Mouse (Mus musculus): ENCODE measurements at regions not wholly inside any gene's neighbourhood (a gene's known extent, or its start where the extent isn't known, plus 50 kb on each side); places are given as distances from the start of the nearest gene placed in this dataset.

DNA sequence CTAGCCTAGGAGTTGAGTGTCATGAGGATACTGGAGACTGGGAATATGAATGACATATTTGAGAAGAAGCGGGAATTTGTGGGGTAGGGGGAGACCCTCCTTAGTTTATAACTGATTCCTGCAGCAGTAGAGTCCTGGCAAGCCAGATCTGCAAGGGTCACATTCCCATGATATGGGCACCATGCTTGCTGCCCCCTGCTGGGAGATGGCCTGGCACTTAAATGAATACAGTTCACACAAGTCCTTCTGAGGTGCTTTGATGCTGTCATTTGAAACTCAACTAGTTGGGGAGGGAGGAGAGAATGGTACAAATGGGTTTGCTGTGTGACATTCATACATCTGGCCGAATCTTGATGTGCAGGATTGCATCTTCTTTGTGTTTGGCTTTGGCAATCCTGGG, 556.4 kb downstream of the Ebf1 start:
- intact Hi-C loops (cut with DNase I) = no loop called here
- no peak for DNase-seq (ENCODE audit: low spot score in 2 of 2)

DNA sequence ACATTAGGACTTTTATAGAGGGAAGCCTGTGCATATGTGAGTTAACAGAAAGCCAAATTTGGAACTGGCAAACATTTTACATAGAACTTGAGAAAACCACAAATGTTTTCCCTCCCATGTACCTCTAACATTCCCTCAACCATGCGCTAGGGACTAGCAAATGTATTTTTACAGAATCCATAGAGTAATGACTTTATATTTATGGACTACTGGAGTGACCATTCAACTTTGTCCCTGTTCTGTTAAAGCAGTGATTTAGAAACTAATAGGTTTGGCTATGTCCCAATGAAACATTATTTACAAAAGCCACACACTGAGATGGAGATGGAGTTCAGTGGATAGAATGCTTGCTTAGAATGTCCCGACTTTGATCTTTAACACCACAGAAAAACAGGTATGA, 557.0 kb downstream of the Ebf1 start:
- intact Hi-C loops (cut with DNase I) = no loop called here
- no peak for DNase-seq (ENCODE audit: low spot score in 2 of 2)

DNA sequence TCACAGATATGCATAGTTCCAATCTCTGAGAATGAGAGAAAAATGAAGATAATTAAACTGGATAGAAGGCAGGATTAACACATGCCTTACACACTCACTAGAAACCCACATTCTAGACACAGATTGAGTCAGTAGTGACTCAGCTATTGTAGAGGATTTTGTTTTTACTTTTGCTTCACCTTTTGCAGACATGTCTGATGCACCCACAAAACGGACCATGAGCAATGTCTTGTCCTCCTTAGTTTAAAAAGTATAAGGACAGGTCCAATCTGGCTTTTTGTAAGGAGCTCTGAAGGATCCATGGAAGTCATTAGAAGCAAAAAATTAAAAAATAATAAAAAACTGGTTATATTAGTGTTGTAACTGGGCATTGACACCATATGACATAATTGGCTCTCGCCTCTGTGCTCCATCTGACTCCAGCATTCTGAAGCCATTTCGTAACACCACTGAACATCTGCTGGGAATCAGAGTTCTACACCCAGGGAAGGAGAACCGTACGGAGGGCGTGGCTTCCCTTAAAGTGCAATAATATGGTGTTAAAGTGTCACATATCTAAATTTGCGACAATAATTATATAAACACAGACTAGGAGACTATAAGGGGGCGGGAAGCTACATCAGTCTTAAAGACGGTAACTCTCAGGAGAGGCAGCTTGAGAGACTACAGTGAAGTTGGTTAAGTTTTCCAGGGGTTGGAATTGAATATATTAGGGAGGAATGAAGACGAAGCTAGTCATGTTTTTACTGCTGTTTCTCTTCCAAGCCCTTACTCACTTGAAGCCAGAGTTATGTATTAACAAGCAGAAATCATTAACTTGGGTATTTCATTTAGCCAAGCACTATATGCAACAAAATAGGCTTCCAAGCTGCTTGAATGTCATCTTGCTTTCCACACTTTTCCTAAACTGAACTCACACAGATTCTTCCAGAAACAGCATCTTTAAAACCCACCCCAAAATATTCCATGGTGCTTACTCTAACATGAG, 558.0 kb downstream of the Ebf1 start:
- no peak for DNase-seq (ENCODE audit: low spot score in 2 of 2)
- intact Hi-C loops (cut with DNase I) = no loop called here

DNA sequence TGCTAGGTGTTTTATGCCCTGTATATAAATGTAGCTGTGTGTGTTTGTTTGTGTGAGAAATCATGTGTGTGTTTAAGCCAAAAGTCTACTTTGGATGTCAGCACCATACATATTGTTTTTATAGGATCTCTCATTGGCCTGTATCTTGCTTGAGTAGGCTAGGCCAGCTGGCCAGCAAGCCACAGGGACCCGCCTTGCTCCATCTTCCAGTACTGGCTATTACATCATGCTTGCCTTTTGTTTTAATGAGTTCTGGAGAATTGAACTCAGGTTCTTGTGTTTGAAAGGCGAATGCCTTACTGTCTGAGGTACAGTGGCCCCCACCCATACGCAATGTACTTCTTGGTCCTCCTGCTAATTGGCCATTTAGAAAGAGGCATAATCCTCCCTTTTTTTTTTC, 559.9 kb downstream of the Ebf1 start:
- intact Hi-C loops (cut with DNase I) = no loop called here
- no peak for DNase-seq (ENCODE audit: low spot score in 2 of 2)

DNA sequence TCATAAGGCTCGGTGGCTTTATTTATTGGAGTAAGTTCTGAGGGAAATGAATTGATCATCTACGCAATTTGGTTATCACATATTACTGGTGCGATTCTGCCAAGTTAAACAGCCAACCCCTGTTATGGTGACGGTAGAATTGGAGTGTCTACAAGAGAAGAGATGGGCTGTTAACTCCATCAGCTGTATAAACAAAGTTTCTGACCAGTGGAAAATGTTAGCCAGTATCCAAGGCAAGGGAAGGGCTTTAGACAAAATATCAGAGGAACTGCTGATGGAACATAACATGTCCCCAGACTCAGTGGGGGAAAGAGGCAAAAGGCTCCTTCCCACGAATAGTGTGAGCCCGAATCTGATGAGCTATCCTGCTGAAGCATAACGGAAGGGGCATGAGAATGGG, 560.9 kb downstream of the Ebf1 start:
- intact Hi-C loops (cut with DNase I) = no loop called here
- no peak for DNase-seq (ENCODE audit: low spot score in 2 of 2)

DNA sequence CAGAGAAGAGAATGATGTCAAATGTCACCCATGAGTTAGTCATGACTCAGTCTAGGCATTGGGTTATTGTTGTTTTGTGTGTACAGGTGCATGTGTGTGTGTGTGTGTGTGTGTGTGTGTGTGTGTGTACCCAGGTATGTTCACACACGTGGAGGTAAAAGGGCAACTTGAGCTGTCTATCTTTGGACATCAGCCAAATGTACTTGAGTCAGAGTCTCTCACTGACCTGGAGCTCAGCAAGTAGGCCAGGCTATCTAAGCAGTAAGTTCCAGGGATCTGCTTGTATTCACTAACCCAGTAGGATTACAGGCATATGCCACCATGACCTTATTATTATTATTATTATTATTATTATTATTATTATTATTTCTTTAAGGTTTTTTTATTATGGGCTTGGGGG, 561.9 kb downstream of the Ebf1 start:
- intact Hi-C loops (cut with DNase I) = no loop called here
- DNase-seq (ENCODE audit: low spot score in 2 of 2) = no peak

DNA sequence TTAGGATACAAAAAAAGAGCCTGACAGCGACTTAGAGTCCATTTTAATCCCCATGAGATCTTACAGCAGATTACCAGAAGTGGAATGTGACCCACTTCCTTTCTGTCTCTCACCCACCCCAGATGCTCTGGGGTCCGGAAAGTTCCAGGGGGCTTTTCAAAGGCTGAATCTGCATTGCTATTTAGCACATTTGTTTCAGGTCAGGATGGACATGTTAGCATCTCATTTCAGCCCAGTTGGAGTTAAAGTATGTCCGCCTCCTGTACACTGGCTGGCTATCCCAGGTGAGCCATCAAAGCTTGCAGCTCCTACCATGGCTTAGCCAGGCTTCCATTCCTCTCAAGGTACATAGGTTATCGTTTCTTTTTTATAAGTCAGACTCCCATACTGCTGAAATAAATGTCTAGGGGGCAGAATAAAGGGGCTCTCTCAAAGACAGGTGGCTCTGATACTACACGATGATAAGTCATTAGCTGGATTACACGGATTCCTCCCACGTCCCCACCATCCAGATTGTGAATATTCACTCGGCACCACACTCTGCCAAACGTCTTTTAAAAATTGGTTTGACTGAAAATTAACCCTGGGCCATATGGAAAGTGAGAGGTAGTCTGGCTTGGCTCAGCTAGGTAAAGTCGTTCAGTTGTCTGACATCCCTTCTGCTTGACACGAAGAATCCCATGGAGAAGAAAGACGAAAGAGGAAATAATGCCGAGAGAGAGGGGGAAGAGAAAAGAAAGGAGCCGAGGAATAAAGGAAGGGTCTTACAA, 573.7 kb downstream of the Ebf1 start:
- intact Hi-C loops (cut with DNase I) = no loop called here
- DNase-seq (ENCODE audit: low spot score in 2 of 2) = no peak

DNA sequence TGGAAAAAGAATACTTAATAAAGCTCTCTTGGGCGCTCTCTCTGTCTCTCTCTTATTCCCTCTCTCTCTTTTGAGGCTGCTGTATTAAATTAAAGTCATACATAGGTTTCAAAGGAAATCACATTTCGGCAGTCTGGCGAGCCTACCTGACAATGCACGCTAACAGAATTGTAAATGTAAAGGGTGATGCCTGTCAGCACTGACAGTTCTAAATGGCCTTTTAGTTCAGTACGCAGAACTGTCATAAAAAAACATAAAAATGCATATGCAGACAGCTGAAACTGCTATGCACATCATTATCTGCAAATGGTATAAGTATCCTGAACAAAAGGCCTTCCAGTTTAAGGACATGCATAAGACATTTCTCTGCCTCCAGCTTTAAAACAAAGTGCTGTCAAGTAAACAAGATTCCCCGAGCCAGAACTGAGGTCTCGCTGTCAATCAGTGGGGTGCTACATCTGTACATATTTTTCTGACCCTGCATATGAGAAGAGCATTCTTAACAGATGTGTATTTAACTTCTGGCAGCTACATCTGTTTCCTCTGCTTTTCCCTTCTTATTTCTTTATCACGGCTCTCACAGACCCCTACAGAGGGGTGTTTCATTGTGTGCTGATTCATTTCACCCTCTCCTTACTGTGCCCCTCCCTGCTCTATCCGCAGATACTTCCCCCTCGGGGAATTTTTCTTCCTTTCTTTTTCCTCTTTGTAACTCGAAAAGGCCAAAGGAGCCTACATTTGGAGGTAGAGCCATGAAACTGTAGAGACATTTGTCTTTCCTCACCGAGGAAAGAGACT, 574.5 kb downstream of the Ebf1 start:
- intact Hi-C loops (cut with DNase I) = no loop called here
- DNase-seq (ENCODE audit: low spot score in 2 of 2) = no peak

DNA sequence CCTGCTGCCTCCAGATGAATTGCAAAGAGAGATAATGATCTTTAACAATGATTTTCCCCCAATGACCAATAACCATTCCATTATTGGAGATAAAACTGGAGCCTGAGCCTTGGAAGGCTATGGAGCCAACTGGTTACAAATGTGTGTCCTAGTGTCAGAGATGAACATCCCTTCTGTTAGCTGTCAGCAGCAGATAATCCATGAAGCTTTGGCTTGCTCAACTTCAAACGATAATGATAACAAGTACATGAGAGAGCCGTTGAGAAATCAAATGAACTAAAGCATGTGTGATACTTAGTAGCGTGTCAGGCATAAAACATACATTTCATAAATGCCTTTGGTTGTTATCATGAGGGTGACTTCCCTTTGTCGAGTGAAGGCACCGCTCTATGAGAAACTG, 576.2 kb downstream of the Ebf1 start:
- intact Hi-C loops (cut with DNase I) = no loop called here
- no peak for DNase-seq (ENCODE audit: low spot score in 2 of 2)

DNA sequence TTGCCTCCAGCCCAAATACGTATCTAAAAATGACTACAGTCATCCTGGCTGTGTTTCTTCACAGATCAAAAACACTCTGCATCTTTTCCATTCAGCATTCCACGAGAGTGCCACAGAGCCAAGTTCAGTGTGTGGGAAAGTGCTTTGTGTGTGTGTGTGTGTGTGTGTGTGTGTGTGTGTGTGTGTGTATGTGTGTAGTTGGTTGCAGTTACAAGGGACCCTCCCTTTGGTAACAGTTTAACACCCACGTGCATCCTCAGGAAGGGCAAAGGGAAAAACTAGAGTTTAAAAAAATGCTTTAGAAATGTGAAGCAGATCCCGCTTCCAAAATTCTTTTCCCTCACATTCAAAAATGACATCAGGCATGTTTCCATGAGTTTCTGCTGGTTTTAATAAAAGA, 582.4 kb downstream of the Ebf1 start:
- intact Hi-C loops (cut with DNase I) = no loop called here
- no peak for DNase-seq (ENCODE audit: low spot score in 2 of 2)

DNA sequence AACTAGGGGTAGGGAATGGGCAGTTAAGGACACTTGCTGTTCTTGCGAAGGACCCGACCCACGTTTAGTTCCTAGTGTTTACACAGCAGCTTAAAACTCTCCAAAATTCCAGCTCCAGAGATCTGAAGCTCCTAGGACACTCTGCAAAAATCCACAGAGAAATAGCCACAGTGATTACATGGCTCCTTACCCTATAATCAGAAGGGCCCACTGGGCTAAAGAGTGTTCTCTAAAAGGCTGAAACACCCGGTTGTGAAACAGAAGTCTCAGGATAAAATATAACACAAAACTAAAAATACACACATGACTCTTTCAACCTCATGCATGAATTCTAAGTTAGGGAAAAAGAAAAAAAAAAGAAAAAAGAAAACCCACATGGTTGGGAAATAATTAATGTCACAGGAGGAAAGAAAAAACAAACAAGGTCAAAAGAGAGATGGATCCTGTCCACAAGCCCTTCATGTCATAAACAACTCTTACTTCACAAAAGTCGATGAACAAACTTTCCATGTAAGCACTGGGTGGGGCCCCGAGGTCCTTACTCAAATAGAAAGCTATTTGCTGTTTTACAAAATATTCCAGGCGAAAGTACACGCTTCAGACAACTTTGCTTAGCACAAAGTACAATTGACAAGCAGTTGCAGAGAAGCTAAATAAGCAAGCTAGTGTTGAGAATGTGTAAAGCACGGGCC, 583.7 kb downstream of the Ebf1 start:
- DNase-seq (ENCODE audit: low spot score in 2 of 2) = no peak
- intact Hi-C loops (cut with DNase I) = no loop called here

DNA sequence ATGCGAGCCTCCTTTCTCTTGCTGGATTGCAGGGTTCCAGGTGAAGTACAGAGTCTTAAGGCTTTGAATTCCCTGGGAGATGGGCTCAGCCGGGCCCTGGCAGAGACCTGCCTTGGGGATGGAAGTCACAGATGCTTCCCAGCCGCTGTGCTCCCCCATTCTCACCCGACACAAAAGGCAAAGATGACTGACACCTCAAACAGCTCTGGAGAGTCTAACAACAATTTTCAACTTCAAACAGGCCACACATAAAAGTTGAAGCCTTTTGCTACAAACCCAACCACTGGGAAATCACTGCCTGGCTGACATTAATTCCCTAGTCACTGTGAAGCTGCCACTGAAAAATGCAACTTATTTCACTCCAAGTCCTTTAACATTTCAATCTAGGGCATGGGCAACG, 586.3 kb downstream of the Ebf1 start:
- no peak for DNase-seq (ENCODE audit: low spot score in 2 of 2)
- intact Hi-C loops (cut with DNase I) = no loop called here

DNA sequence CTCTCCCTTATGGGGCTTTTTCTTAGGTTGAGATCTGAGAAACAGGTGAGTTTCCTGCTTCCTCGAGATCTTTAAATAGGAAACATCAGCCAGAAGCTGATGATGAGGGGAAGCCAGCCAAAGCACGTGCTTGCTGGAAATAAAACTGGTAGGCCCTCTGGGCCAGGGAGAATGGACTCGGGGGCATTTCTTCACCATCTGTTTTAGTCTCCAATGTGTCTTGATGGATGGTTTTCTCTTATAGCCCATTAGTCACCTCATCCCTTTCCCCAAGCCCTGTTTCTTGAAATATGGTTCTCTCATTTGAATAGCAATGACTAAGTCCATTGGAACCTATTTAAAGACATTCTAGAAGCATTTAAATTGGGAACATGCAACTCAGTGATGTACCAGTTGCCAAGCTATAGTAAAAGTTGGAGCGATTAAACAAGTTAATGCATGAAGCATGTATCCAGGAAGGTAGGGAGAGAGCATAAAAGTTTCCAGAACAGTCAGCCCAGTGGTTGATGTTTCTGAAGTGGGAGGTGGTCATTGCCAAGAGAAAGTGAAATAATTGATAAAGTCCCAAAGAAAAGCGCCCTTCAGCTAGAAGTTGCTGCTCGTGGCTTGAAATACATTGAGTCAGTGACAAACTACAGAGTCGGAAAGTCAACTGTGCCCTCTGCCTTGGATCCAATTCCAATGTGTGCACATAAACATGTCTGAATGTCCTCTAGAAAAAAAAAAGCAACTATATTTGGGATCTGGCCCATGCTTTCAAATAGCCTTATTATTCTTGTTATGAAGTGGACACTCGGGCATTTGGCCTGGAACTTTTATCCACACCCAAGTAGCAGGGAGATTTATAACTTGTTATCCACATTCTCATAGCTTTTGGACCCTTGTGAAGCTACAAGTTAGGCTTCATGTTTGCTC, 589.8 kb downstream of the Ebf1 start:
- intact Hi-C loops (cut with DNase I) = no loop called here
- no peak for DNase-seq (ENCODE audit: low spot score in 2 of 2)

DNA sequence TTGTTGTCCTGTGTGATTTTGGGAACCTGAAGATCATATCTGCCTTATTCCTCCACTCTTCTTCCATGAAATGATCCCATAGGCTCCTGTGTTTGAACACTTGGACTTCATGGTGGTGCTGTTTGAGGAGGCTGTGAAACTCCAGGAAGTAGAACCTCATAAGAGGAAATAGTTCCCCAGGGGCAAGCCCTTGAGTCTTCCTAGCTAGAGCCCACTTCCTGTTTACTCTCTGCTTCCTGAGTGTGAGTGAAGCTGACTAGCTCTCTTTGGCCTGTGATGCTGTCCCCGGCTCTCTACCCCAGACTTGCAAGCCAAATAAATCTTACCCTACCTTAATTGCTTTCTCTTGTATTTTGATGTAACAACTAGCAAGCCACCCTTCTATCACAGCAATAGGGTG, 597.0 kb downstream of the Ebf1 start:
- no peak for DNase-seq (ENCODE audit: low spot score in 2 of 2)
- intact Hi-C loops (cut with DNase I) = no loop called here

DNA sequence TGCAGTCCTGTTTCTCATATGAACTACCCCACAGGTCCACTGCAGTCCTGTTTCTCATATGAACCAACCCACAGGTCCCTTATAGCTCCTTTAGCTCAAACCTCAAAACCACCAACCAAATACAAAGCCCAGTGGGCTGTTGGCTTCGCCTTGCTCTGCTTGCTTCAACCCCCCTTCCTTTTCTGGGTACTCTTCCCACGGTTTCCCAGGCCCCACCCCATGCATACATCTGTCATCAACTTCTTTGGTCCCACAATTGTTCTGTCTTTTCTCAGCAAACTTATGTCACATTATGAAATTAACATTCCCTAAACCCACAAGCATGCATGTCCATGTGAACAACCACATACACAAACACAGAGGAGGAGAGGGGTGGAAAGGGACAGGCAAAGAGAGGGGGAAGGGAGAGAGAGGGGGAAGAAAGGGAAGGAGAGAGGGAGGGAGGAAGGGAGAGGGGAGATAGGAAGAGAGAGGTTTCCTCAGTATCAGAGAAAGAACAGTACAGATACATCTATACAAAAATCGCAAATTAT, 599.9 kb downstream of the Ebf1 start:
- no peak for DNase-seq (ENCODE audit: low spot score in 2 of 2)
- intact Hi-C loops (cut with DNase I) = no loop called here

DNA sequence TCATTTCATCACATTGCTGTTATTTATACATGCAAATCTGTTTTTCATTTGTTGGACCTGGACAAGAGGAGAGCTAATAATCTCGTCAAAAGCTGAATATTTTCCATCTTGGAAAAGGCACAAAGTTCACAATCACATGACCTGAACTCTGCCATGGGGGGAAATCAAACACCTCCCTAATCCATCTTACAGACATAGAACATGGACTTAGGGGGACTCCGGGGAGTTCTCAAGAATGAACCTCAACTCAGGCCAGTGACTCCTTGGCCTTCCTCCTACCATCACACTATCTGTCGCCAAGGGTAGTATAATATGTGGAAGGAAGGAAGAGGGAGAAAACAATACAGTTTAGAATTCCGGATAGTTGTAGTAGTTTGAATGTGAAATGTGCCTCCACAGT, 602.1 kb downstream of the Ebf1 start:
- no peak for DNase-seq (ENCODE audit: low spot score in 2 of 2)
- intact Hi-C loops (cut with DNase I) = no loop called here

DNA sequence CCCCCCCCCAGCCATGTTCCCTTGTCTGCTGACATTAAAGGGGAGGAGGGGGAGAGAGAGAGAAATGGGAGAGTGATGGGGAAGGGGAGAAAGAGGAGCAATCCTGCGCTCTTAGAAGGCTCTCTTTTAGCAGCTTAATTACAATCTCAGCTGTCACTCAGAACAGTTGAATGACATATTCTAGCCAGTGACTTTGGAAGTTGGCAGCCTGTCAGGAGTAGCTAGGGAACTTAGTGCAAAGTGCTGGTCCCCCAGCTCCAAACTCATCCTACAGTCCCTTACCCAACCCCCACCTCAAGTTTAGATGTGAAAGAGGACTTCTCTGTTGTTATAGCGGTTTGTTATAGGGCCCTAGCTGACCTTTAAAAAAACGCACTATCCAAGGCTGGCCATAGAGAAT, 604.9 kb downstream of the Ebf1 start:
- intact Hi-C loops (cut with DNase I) = no loop called here

More for the DNA sequence above, 604.9 kb downstream of the Ebf1 start:
- no peak for DNase-seq (ENCODE audit: low spot score in 2 of 2)

All from left cerebral cortex, postnatal 36 days (tissue).